Mouse (Mus musculus) testis, adult 2 months (tissue): ENCODE measurements at regions not wholly inside any gene's neighbourhood (a gene's known extent, or its start where the extent isn't known, plus 50 kb on each side); places are given as distances from the start of the nearest gene placed in this dataset.

ENCODE experiments used
- H3K27ac ChIP-seq: fragments of 200-500 bp; 2 replicates; pipeline ENCODE4 v1.5.1; 2012; ENCODE audit warnings: low read depth, low read length; ENCODE audit not compliant: control insufficient read depth, insufficient read depth
- H3K27me3 ChIP-seq: fragments of 200-500 bp; 2 replicates; pipeline ENCODE4 v1.6.1; 2012; ENCODE audit warnings: mild to moderate bottlenecking, low read length, moderate library complexity; ENCODE audit not compliant: control insufficient read depth, insufficient read depth
- H3K36me3 ChIP-seq: fragments of 200-500 bp; 2 replicates; pipeline ENCODE4 v1.6.1; 2012; ENCODE audit warnings: mild to moderate bottlenecking, low read length; ENCODE audit not compliant: control insufficient read depth, insufficient read depth
- H3K4me1 ChIP-seq: fragments of 200-500 bp; 2 replicates; pipeline ENCODE4 v1.6.1; 2012; ENCODE audit warnings: low read length; ENCODE audit not compliant: control insufficient read depth, insufficient read depth
- H3K4me3 ChIP-seq: fragments of 200-500 bp; 2 replicates; pipeline ENCODE4 v1.5.1; 2012; ENCODE audit warnings: low read depth, mild to moderate bottlenecking, low read length, moderate library complexity, mixed read lengths; ENCODE audit not compliant: control insufficient read depth
- CTCF ChIP-seq: fragments of 200-500 bp; IDR thresholded peaks from 2 replicates; pipeline ENCODE4 v1.5.1; 2012; ENCODE audit warnings: low read depth, mild to moderate bottlenecking, inconsistent platforms, low read length, moderate library complexity; ENCODE audit not compliant: control insufficient read depth, insufficient read depth, insufficient replicate concordance
- POLR2A ChIP-seq: fragments of 200-500 bp; IDR thresholded peaks from 2 replicates; pipeline ENCODE4 v1.6.1; 2012; ENCODE audit warnings: low read depth, mild to moderate bottlenecking, inconsistent platforms, low read length, moderate library complexity; ENCODE audit not compliant: control insufficient read depth

DNA sequence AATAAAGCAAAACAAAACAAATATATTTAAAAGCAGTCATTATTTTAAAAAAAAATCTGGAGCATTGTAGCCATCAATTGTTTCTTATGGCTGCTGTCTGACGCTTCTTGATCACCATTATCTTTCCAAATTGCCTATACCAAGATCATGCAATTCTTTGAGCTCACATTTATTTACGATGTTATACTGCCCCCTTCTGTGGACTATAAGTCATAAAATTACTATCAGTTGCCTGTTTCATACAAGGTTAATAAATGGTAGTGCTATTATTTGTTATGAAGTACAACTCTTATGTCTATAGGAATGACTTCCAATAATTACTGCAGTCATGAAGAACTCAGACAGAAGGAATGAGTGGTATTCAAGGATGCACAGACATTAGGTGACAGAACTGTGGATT, 57.3 kb upstream of the Eda2r start:
- no peaks in the 10 kb centered on the region for H3K36me3 ChIP-seq
- H3K4me1 ChIP-seq, result no peaks in the 10 kb centered on the region
- no peak overlapping the region for H3K27ac ChIP-seq
- TF ChIP-seq CTCF (no peak), POLR2A (no peak)
- H3K4me3 ChIP-seq, result no peak overlapping the region
- no peaks in the 10 kb centered on the region for H3K27me3 ChIP-seq

DNA sequence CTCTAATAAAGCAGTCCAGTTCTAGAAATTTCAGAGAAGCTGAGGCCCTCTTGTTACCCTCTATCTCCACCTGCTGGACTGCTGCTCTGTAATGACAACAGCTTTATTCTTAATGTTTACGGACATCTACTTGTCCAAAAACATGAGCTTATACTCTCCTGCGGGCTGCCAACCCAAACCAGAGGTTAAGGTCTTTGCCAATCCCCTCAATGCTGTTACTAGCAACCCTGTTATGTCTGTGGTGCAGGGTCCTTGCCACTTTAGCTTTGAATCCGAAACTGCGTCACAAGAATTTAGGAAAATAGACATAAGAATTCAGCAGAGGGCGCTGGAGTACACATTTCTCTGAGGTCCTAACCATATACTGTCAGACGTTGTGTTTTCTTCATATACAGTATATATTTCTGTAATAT, 54.4 kb upstream of the Eda2r start:
- Histone ChIP-seq H3K27ac (0 out of 2 replicates have a peak overlapping the region, but pooled peaks have one; percentile 70), H3K36me3 (no peaks in the 10 kb centered on the region), H3K4me3 (peak overlapping the region; percentile 59; the same call in 1 of the 2 replicates), H3K4me1 (no peaks in the 10 kb centered on the region), H3K27me3 (no peaks in the 10 kb centered on the region)
- TF ChIP-seq POLR2A (no peak), CTCF (no peak)
